Mouse (Mus musculus): ENCODE measurements around the gene Srrd.

DNA sequence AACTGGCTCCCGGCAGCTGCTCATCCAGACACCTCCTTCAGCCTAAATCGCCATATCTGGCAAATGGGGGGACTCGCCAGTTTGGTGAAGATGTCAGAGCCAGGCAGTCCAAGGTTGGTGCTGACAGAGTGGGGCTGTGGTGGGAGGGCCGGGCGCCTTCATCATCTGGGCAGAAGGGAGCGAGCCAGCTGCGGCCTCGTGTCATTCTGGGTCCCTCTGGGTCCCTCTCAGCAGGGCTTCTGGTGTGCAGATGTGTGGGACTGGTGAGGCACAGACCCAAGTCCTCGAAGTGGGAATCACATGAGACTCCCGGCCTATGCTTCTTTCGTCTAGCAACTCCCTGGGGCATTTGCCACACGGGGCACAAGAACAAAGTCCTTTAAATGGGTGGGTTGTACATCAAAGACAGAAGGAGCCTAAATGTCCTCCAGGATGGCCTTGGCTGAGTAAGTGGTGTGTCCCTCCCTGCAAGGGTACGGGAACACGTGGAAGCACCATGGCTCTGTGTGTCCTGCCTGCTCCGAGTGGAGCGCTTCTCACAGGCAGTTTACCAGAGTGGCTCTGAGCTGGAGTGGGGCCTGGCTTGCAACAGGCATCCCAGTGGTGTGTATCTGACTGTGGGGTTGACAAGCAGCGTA, 50.4 kb downstream of the Srrd start:
- no peak for TF ChIP-seq CTCF (IDR thresholded peaks at IDR 0.05)
- no peak for TF ChIP-seq EP300 (IDR thresholded peaks at IDR 0.05)
